Mouse (Mus musculus) embryonic facial prominence, embryonic 15.5 days (tissue): ENCODE measurements at regions not wholly inside any gene's neighbourhood (a gene's known extent, or its start where the extent isn't known, plus 50 kb on each side); places are given as distances from the start of the nearest gene placed in this dataset.

ENCODE experiments used
- ATAC-seq: fragments of 200-750 bp; cut with Nextera tagmentation; 2 replicates; pipeline ENCODE4 v1.8.0; 2017; ENCODE audit warnings: low read depth, moderate TSS enrichment; ENCODE audit not compliant: insufficient number of reproducible peaks, low FRiP score, low TSS enrichment
- H3K27ac ChIP-seq: fragments of 300-500 bp; sonication (generic); replicated peaks from 2 replicates; pipeline ENCODE4 v1.5.1; 2015; ENCODE audit warnings: mild to moderate bottlenecking, inconsistent platforms
- H3K27me3 ChIP-seq: fragments of 300-500 bp; sonication (generic); 2 replicates; pipeline ENCODE4 v1.6.1; 2015; ENCODE audit warnings: inconsistent platforms
- H3K36me3 ChIP-seq: fragments of 300-500 bp; sonication (generic); 2 replicates; pipeline ENCODE4 v1.6.1; 2015; ENCODE audit warnings: mild to moderate bottlenecking, inconsistent platforms
- H3K4me1 ChIP-seq: fragments of 300-500 bp; sonication (generic); 2 replicates; pipeline ENCODE4 v1.6.1; 2015; ENCODE audit warnings: inconsistent platforms
- H3K4me2 ChIP-seq: fragments of 300-500 bp; sonication (generic); replicated peaks from 2 replicates; pipeline ENCODE4 v1.6.1; 2015; ENCODE audit warnings: mild to moderate bottlenecking, inconsistent platforms
- H3K4me3 ChIP-seq: fragments of 300-500 bp; sonication (generic); replicated peaks from 2 replicates; pipeline ENCODE4 v1.5.1; 2015; ENCODE audit warnings: mild to moderate bottlenecking, inconsistent platforms
- H3K9ac ChIP-seq: fragments of 300-500 bp; sonication (generic); 2 replicates; pipeline ENCODE4 v1.6.1; 2015; ENCODE audit warnings: inconsistent platforms
- H3K9me3 ChIP-seq: fragments of 300-500 bp; sonication (generic); replicated peaks from 2 replicates; pipeline ENCODE4 v1.6.1; 2016; ENCODE audit warnings: inconsistent platforms
- WGBS: fragments of 180-500 bp; shearing (Covaris S2); methylation state at CpG from one replicate; pipeline ENCODE4 v1.1.7; 2015; 5-methylcytosine and 5-hydroxymethylcytosine counted together

DNA sequence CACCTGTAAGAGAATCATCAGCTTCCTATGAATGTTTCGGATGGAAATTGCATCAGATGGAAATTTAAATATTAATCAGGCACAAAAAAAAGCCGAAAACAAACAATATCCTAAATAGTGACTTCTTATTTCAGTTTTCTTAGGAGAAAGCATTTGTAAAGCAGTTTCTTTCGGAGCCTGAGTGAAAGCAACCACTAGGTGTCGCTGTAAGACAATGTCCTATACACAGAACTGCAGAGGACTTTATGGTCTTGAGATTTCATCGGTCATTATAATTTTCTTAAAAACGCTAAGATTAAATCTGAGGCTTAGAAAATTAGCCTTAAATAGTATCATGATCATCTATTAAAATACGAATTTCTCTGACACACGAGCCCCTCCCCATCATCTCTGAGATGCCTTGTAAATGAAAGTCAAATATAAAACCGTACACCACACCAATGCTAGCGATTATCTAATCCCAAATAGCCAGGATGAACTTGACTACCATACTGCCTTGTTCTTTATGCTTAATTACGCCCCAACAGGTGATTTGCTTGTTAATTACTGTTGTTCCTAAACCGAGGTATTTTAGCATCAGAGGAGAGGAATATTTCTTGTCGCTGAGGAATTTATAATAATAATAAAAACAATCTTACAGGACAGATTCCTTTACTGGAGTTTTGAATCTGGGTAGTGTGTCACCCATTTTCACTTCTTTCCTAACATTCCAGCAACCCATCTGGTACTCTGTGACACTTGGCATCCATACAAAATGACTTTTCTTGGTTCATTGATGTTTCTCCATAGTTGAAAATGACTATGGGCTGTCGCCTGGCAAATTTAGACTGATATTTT lies 480.0 kb downstream of the Hace1 start:
- no peak for ATAC-seq
- H3K36me3 ChIP-seq: no peaks in the 10 kb centered on the region
- 26% methylated on average over 14 of the region's 14 CpGs for WGBS
- no peaks in the 10 kb centered on the region for H3K4me1 ChIP-seq
- H3K4me3 ChIP-seq: no peak overlapping the region
- H3K9ac ChIP-seq: no peak overlapping the region
- H3K27me3 ChIP-seq: no peaks in the 10 kb centered on the region
- H3K9me3 ChIP-seq: no peaks in the 10 kb centered on the region
- H3K27ac ChIP-seq: no peak overlapping the region
- H3K4me2 ChIP-seq: no peak overlapping the region

- H3K9ac ChIP-seq: no peak overlapping the region
- no peak overlapping the region for H3K4me2 ChIP-seq
- ATAC-seq: no peak
- no peak overlapping the region for H3K27ac ChIP-seq
- no peaks in the 10 kb centered on the region for H3K36me3 ChIP-seq
- no peak overlapping the region for H3K4me3 ChIP-seq
- no peaks in the 10 kb centered on the region for H3K27me3 ChIP-seq
- no peaks in the 10 kb centered on the region for H3K9me3 ChIP-seq
- H3K4me1 ChIP-seq: no peaks in the 10 kb centered on the region
- 70% methylated on average over 5 of the region's 5 CpGs for WGBS
Observed at GRCm38 (mm10) chr10:46058199-46058472, 480.5 kb downstream of the Hace1 start.

- Histone ChIP-seq H3K4me1 (no peaks in the 10 kb centered on the region), H3K27ac (no peak overlapping the region), H3K4me3 (no peak overlapping the region), H3K9me3 (no peaks in the 10 kb centered on the region), H3K4me2 (no peak overlapping the region), H3K9ac (no peak overlapping the region), H3K36me3 (no peaks in the 10 kb centered on the region), H3K27me3 (no peaks in the 10 kb centered on the region)
- WGBS: 74% methylated on average over 3 of the region's 3 CpGs
- no peak for ATAC-seq
Observed at GRCm38 (mm10) chr10:46059285-46059684, 481.7 kb downstream of the Hace1 start.

DNA sequence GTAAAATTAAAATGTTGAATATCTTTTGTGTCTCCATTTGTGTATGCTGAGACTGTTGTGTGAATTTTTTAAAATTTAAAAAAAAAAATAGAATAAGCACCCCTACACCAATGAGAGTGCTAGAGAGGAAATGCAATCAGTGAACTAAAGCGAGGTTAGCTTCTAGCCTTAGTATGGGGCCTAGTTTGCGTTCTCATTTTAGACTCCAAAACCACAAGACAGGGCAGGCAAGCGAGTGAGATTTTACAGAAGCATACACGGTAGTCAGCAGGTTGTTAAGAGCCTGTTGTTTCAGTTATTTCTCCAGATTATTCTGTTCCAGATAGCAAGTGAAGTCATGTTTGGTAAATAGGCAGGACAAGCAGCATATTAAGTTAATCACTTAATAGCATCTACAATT lies 486.2 kb downstream of the Hace1 start:
- Histone ChIP-seq H3K36me3 (no peaks in the 10 kb centered on the region), H3K4me2 (no peak overlapping the region), H3K27ac (no peak overlapping the region), H3K4me3 (no peak overlapping the region), H3K4me1 (no peaks in the 10 kb centered on the region), H3K9ac (no peak overlapping the region), H3K27me3 (no peaks in the 10 kb centered on the region), H3K9me3 (no peaks in the 10 kb centered on the region)
- ATAC-seq: no peak
- 69% methylated on average over 4 of the region's 4 CpGs for WGBS

DNA sequence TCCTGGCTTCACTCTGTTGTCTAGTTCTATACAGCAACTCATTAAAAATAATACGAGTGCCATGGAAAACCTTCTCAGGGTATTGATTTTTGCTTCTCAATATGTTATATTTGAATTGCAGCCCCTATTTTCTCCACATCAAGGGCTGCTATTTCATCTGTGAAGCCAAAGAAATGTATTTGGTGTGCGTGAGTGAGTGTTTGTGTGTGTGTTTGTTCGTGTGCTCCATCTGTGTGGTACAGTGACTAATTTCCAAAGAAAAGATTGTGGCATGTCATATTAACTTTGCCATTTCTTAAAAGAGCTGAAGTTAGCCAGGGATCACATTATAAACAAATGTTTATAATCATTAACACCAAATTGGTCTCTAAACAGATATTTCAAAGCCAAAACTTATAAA lies 493.1 kb downstream of the Hace1 start:
- Histone ChIP-seq H3K36me3 (no peaks in the 10 kb centered on the region), H3K9me3 (no peaks in the 10 kb centered on the region), H3K9ac (no peak overlapping the region), H3K27me3 (no peaks in the 10 kb centered on the region), H3K4me1 (0 out of 2 replicates have a peak, but pooled peaks cover 3% of the 10 kb centered on the region), H3K27ac (no peak overlapping the region), H3K4me2 (no peak overlapping the region), H3K4me3 (no peak overlapping the region)
- no peak for ATAC-seq
- WGBS: 62% methylated on average over 3 of the region's 3 CpGs

GRCm38 (mm10) chr10:46071220-46071619 lies 493.6 kb downstream of the Hace1 start:
- H3K27me3 ChIP-seq: no peaks in the 10 kb centered on the region
- ATAC-seq: 0 out of 2 replicates have a peak, but pooled peaks have one; percentile 29
- no peak overlapping the region for H3K27ac ChIP-seq
- no peak overlapping the region for H3K4me3 ChIP-seq
- 0 out of 2 replicates have a peak, but pooled peaks cover 3% of the 10 kb centered on the region for H3K4me1 ChIP-seq
- H3K4me2 ChIP-seq: no peak overlapping the region
- H3K9ac ChIP-seq: no peak overlapping the region
- no peaks in the 10 kb centered on the region for H3K36me3 ChIP-seq
- WGBS: 33% methylated on average over 8 of the region's 8 CpGs
- H3K9me3 ChIP-seq: no peaks in the 10 kb centered on the region

DNA sequence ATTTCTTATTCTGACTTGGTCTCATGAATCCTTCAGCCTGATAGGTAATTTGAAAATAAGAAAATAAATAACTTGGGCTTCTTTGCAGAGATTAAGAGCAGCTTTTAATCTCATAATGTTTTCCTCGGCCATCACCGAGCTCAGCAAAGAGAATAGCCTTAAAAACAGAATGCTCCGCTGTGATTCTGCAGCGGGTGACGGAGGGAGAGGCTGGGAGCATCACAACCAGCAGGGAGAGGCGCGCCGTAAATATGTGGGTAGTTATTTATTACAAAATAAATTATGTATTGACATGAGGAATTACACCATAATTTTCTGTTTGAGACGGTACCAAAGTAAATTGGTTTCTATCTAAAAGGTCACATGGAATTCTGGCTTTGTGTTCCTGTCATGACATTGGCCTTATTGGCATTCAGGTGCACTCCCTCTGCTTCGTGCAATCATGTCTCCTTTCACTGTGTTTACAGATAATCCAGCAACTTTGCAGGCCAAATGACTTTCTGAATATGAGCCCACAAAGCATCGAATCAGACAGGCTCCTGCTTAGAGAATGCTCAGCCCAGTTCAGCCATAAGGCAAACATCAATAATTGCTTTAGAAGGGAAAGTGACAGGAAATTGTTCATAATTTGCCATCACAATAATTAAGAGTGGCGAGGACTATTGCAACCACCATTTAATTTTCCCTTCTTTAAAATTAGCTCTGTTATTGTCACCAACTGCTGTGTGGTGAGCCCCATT lies 494.4 kb downstream of the Hace1 start:
- Histone ChIP-seq H3K9ac (no peak overlapping the region), H3K4me1 (0 out of 2 replicates have a peak, but pooled peaks cover 3% of the 10 kb centered on the region), H3K9me3 (no peaks in the 10 kb centered on the region), H3K36me3 (no peaks in the 10 kb centered on the region), H3K4me3 (no peak overlapping the region), H3K27ac (no peak overlapping the region), H3K4me2 (no peak overlapping the region), H3K27me3 (no peaks in the 10 kb centered on the region)
- ATAC-seq: no peak
- WGBS: 78% methylated on average over 12 of the region's 12 CpGs

DNA sequence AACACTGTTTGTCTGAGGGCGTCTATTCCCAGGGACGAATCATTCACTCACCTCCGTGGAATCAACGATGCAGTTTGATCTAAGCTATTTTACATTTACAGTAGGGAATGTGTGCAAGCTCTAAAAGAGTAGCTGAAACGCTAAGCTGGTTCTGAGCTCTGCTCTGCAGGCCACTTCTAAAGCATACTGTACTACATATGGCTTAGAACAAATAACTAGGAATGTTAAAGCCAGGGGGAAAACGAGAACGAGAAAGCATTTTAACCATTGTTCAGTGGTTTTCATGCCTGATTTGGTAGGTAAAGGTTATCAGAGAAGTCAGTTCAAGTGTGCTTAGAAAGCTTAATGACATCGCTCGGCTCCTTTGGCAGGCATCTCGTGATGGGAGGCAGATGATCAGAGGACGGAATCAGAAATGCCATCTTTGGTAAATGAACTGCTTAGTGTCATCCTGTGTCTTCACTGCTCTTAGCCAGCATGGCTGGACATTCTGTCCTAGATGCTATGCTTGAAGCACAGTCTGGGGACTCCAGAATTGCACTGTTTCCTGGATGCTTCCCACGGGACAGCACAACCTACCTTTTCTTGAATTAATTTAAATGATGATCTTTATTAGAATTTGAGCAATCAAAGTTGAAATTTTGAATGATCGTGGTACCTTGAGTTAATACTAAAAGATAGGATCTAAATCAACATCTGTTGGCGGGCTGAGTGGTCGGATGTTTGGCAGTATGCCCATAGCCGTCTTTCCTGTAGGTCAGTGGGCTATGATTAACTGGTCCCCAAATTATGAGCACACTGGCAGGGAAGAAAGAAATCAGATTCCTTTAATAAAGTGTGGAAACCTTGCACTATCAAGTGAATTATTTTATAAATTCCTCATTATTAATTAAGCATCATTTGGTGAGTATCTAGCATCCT lies 495.2 kb downstream of the Hace1 start:
- Histone ChIP-seq H3K36me3 (no peaks in the 10 kb centered on the region), H3K9ac (no peak overlapping the region), H3K4me3 (no peak overlapping the region), H3K4me2 (no peak overlapping the region), H3K27ac (no peak overlapping the region), H3K4me1 (0 out of 2 replicates have a peak, but pooled peaks cover 3% of the 10 kb centered on the region), H3K27me3 (no peaks in the 10 kb centered on the region), H3K9me3 (no peaks in the 10 kb centered on the region)
- ATAC-seq: no peak
- WGBS: 60% methylated on average over 16 of the region's 16 CpGs

DNA sequence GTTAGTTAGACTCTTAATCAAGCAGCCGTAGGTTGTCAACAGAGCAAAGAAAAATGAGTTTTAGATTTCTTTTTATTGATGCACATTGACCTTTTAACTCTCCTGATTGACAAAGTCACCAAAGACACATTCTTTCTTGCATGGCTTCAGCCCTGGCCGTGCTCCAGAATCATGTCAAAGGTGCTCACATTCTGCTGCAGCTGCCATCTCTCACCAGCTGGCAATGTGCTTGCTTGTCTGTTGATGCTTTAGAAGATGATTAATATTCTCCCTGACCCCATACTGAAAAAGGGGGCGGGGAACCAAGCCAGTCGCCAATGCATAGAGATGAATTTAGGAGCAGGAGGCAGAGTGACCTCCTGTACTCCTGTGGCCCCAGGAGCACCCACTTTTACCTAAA lies 510.1 kb downstream of the Hace1 start:
- WGBS: 41% methylated on average over 4 of the region's 4 CpGs
- no peaks in the 10 kb centered on the region for H3K27me3 ChIP-seq

GRCm38 (mm10) chr10:46100837-46101236 lies 523.2 kb downstream of the Hace1 start:
- ATAC-seq: no peak
- H3K27me3 ChIP-seq: no peaks in the 10 kb centered on the region
- no peak overlapping the region for H3K9ac ChIP-seq
- H3K9me3 ChIP-seq: no peaks in the 10 kb centered on the region
- no peak overlapping the region for H3K4me3 ChIP-seq
- H3K4me2 ChIP-seq: no peak overlapping the region
- H3K4me1 ChIP-seq: no peaks in the 10 kb centered on the region
- no peaks in the 10 kb centered on the region for H3K36me3 ChIP-seq
- no peak overlapping the region for H3K27ac ChIP-seq

More for the DNA sequence above, 510.1 kb downstream of the Hace1 start:
- Histone ChIP-seq H3K4me1 (no peaks in the 10 kb centered on the region), H3K4me3 (no peak overlapping the region), H3K27ac (no peak overlapping the region), H3K4me2 (no peak overlapping the region), H3K9ac (no peak overlapping the region), H3K36me3 (no peaks in the 10 kb centered on the region), H3K9me3 (no peaks in the 10 kb centered on the region)
- ATAC-seq: no peak

GRCm38 (mm10) chr10:46108810-46109209 lies 531.2 kb downstream of the Hace1 start:
- 70% methylated on average over 4 of the region's 4 CpGs for WGBS
- Histone ChIP-seq H3K9ac (no peak overlapping the region), H3K4me2 (no peak overlapping the region), H3K27me3 (no peaks in the 10 kb centered on the region), H3K4me1 (no peaks in the 10 kb centered on the region), H3K4me3 (no peak overlapping the region), H3K36me3 (no peaks in the 10 kb centered on the region), H3K9me3 (no peaks in the 10 kb centered on the region), H3K27ac (no peak overlapping the region)
- ATAC-seq: no peak
